Mouse (Mus musculus): ENCODE data around the gene Bcl2l14. TPM values are rescaled to one million over a fixed set of nuclear protein-coding genes. Genes with fewer than 3 reads are reported as not detected.

The Bcl2l14 gene
- not detected for total RNA-seq (2021)
- long read RNA-seq, experiment 1: 0 reads
- long read RNA-seq, experiment 2: 0 reads

DNA sequence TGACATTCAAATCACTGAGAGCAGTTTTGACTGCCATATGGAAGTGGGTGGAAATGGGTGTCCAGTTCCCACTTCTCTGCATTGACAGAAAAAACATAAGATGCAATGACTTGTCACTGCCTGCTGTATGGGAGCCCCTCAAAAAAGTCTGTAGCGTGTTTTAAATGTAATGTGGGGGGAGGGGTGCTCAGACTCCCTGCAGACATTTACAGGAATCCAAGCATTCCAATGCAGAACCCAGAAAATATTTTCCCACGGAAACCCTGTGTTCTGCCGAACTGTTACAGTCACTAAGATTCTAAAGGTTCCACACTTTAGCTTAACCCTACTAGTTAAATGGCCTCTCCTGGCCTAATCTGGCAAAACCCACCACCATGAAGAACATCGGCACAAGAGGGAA lies at the start of gene Bcl2l14:
TSS of gene Bcl2l14 (plus strand) at position 301 of the 400 bp plus-strand sequence.
- no peak for DNase-seq (ENCODE audit: low spot score in 2 of 2)
- no peak for TF ChIP-seq CTCF (conservative IDR thresholded peaks at IDR 0.05)
- H3K4me3 ChIP-seq: no peak within 1 kb of the TSS

DNA sequence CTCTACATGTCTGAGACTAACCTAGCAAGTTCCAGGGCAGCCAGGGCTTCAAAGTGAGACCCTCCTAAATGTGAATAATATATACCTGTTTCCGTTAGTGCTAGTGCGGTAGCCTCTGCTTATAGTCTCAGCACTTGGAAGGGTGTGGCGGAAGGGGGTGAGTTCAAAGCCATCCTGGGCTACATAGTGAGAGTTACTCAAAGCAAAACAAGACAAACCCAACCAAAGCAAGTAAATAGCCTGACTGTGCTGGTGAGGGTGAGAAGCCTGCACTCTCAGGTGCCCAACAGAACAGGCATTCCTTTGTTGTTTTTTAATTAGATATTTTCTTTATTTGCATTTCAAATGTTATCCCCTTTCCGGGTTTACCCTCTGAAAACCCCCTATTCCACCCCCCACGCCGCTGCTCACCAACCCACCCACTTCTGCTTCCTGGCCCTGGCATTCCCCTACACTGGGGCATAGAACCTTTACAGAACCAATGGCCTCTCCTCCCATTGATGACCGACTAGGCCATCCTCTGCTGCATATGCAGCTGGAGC lies 47.5 kb upstream of the Bcl2l14 start:
- Histone ChIP-seq H3K4me3 (no peak overlapping the region), H3K27ac (no peak overlapping the region)
- no peak for DNase-seq (ENCODE audit: low spot score in 2 of 2)
- no peak for TF ChIP-seq CTCF (conservative IDR thresholded peaks at IDR 0.05)

More for the DNA sequence above, at the start of gene Bcl2l14:
- H3K27ac ChIP-seq: no peak within 1 kb of the TSS

DNA sequence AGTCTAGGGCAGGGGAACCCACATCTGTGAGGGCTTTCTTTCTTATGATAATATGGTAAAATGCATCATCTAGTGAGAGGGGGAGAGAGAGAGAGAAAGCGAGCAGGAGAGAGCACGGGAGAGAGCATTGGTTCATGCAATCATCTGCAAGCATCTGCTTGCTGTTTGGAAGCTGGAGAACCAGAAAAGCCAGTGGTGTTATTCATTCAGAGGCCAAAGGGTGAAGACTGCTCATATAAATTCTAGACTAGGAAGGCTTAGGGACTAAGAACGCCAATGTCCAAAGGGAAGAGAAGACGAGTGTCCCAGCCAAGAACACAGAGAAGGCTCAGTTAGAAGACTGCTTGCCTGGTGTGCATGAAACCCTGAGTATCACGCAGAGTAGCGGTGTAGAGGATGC lies 43.2 kb upstream of the Bcl2l14 start:
- DNase-seq (ENCODE audit: low spot score in 2 of 2): no peak
- no peak overlapping the region for H3K4me3 ChIP-seq
- no peak for TF ChIP-seq CTCF (conservative IDR thresholded peaks at IDR 0.05)
- H3K27ac ChIP-seq: no peak overlapping the region

DNA sequence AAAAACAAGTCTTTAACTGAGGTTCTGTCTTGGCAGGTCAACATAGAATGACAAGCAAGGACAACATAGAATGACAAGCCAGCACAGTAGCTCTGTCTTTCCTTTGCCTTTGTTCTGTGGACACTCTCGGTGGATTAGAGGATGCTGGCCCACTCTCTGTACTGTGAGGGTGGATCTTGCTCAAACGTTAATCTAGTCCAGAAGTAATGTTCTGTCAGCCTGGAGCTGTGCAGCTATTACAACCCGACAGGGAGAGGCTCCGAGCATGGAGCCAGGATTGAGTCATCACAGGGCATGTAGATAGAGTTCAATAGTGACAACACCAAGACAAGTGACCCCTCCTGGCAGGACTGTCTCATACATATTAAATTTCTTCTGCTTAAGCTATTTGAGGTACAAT lies 42.4 kb upstream of the Bcl2l14 start:
- no peak for DNase-seq (ENCODE audit: low spot score in 2 of 2)
- no peak for TF ChIP-seq CTCF (conservative IDR thresholded peaks at IDR 0.05)
- H3K4me3 ChIP-seq: no peak overlapping the region
- no peak overlapping the region for H3K27ac ChIP-seq

DNA sequence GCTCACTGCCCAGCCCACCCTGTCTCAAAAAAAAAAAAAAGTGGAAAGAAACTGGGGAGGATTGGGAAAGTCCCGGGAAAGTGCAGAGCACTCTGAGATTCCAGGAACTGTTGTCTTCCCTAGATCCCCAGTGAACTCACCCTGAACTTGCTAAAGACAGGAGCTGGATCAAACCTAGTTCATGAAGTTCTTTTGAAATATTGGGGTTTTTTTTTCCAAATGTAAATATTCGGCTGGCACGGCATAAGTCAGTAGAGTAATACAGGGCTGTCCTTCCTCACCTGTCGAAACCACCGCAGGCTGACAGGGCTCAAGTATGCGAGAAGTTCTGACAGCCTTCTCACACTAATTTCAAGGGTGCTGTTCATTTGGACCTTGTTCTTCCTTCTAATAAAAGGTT lies 38.5 kb upstream of the Bcl2l14 start:
- TF ChIP-seq CTCF (conservative IDR thresholded peaks at IDR 0.05): no peak
- Histone ChIP-seq H3K4me3 (no peak overlapping the region), H3K27ac (no peak overlapping the region)
- no peak for DNase-seq (ENCODE audit: low spot score in 2 of 2)

DNA sequence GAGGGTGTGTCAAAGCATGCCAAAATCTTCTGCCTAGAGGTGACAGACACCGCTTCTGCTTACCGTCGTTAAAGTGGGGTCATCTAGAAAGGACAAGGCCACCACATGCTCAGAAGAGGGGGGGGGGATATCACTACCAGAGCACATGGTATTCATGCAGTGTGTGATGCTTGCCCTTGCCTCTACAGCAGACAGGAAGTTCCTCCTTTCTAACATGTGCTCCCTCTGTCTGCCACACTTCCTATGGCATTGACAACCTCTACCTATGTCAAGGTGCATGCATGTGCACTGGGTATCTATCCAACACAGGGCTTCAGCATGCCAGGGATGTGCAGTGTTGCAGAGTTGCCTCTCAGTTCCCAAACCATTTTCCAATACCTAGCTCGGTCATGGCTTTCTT lies 36.0 kb upstream of the Bcl2l14 start:
- Histone ChIP-seq H3K27ac (no peak overlapping the region), H3K4me3 (no peak overlapping the region)
- no peak for TF ChIP-seq CTCF (conservative IDR thresholded peaks at IDR 0.05)
- DNase-seq (ENCODE audit: low spot score in 2 of 2): no peak

DNA sequence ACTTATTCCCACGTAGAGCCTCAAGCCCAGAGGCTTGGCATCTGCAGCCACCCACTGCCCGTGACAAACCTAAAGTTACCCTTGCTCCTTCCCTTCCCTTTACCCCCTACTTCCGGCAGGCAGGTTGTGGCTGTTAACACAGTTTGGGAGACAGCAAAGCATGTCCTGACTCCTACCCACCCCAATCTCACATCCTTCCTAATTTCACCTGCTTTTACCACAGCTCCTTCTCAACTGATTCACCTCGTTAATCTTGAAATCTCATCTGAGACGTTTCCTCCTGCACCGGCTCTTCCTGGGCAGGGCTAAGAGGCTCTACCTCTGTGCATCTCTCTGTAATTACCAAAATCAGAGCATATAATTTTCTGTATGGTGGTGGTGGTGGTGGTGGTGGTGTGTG lies 31.5 kb upstream of the Bcl2l14 start:
- no peak for TF ChIP-seq CTCF (conservative IDR thresholded peaks at IDR 0.05)
- H3K27ac ChIP-seq: no peak overlapping the region
- no peak overlapping the region for H3K4me3 ChIP-seq
- DNase-seq (ENCODE audit: low spot score in 2 of 2): no peak

DNA sequence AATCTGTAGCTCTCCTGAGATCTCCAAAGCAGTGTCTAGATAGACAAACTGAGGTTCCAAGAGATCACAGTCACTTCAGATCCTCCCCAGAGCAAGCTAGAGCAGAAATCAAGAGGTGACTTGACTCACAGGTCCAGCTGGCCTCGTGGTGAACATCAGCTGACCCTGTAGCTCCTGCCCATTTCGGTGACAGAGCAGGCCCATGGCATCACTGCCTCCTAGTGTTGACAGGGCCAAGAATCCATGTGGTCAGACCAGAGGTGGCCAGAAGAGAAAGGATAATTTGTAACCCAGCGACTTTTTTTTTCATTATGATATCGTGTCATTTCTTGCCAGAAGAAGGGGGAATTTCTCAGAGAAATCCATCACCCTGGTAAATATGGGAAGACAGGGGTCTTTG lies 30.2 kb upstream of the Bcl2l14 start:
- Histone ChIP-seq H3K4me3 (no peak overlapping the region), H3K27ac (no peak overlapping the region)
- TF ChIP-seq CTCF (conservative IDR thresholded peaks at IDR 0.05): peak; percentile 28

DNA sequence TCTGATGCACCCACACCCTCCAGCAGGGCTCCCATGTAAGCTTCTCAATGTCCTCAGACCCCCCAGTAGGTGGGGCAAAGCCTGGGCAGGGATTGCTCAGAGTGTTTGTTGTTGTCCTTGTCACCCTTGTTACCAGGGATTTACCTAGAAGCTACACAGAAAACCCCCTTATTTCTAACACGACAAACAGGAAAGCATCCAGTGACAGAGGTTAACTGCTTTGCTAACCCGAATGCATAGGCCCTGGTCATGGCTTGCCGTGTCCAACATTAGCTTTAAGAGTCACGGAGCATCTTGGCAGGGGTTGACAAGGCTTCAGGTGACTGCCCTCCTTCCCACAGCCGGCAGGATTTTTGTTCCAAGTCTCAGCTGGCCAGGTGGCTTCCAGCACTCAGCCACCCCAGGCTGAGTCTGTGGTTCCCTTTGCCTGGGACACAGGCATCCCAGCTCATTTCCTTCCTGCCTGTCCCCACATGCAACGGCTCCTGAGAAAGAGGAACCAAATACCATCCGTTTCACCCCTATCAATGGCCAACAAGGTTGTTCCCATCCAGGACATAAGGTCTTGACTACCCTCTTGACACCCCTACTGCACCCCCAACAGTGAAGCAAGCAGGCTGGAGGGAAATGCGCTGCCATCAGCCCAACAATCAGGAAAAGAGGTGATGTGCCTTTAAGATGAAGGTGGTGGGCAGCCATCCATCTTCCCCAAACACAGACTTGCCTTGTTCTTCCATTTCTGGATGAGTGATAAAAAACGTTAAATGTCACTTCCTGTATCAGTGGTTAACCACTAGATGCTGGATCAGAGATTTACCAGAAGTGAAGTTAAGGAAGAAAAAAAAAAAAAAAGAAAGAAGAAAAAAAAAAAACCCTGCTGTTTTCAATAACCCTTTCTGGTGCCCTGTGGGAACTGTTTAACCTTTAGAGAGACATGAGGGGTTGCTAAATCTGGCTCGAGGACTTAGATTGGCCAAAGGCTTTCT lies 29.5 kb upstream of the Bcl2l14 start:
- no peak for TF ChIP-seq CTCF (conservative IDR thresholded peaks at IDR 0.05)
- DNase-seq (ENCODE audit: low spot score in 2 of 2): no peak
- Histone ChIP-seq H3K27ac (no peak overlapping the region), H3K4me3 (no peak overlapping the region)

More for the DNA sequence above, 30.2 kb upstream of the Bcl2l14 start:
- DNase-seq (ENCODE audit: low spot score in 2 of 2): no peak

DNA sequence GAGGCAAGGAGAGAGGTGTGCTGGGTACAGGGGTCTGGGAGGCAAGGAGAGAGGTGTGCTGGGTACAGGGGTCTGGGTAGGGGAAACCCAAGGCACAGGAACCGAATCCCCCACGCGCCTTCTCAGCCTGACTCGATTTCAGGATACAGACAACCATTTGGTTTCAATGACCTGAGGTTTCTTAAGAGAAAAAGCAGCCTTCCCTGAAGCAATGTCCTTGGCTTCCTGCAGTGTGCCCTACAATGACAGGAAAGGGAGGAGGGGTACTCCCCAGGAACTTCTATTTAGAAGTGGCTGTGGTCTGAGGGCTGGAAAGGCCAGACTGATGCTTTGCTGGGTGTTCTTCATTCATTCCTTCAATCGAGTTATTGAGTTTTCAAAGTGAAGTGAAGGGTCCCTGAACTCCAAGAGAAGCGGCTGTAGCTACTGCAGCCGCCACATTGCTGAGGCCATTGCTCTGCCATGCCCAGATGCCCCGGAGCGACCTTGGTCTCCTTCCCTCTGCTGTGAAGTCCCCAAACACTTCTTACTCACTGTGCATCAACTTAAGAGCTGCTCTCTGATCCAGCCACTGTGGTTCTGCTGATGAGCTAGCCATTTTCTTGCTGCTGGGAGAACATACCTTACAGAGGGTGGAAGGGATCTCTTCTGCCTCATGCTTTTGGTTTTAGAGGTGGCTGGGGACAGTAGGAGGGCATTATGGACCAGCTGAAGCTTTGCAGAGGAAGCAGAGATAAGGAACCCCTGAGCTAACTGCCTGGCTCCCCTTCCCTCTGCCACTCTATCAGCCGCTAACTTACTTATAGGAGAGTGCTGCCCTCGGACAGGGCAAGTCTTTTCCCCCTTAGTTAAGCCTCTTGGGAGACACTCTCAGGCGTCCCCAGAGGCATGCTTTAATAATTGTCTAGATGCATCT lies 28.5 kb upstream of the Bcl2l14 start:
- DNase-seq (ENCODE audit: low spot score in 2 of 2): no peak
- no peak overlapping the region for H3K4me3 ChIP-seq
- no peak overlapping the region for H3K27ac ChIP-seq
- TF ChIP-seq CTCF (conservative IDR thresholded peaks at IDR 0.05): no peak

DNA sequence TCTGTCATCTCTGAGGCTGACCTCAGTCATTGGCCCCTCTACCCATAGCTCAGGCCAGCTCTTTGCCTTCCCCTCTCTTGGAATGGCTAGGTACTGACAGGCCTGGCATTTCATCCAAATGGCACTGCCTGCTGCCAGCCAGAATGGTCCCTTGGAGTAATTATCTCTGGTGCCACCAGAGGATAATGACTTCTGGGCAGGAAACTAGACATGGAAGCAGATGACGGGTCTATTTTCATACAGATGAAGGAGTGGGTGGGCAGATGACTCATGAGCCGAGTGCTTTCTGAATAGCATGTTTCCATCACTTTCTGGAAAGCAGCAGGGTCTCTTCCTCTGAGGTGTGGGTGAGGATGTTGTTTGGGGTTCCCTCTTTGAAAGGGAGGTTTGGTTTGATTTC lies 23.2 kb upstream of the Bcl2l14 start:
- peak; percentile 16; the same call in 1 of the 2 replicates for TF ChIP-seq CTCF (conservative IDR thresholded peaks at IDR 0.05)
- Histone ChIP-seq H3K27ac (no peak overlapping the region), H3K4me3 (no peak overlapping the region)
- peak; percentile 57 to 75 for DNase-seq (ENCODE audit: low spot score in 2 of 2)

DNA sequence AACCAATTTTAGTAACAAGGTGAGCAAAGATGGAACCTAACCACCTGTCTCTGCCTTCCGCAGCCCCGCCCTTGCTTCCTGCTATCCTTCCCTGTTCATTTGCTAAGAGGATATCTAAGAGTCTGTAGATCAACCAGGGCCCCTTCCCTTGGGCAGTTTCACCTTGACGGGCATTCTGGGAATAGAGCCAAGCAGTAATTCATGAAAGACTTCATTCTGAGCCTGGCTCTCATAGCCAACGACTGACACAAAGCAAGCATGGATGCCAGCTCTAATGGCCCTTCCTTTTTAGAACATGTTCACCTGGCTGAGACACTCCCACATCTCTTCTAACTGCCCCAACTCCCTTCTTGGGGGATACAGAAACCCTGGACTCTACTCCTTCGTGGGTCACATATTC lies 18.9 kb upstream of the Bcl2l14 start:
- DNase-seq (ENCODE audit: low spot score in 2 of 2): no peak
- Histone ChIP-seq H3K4me3 (no peak overlapping the region), H3K27ac (no peak overlapping the region)
- no peak for TF ChIP-seq CTCF (conservative IDR thresholded peaks at IDR 0.05)

DNA sequence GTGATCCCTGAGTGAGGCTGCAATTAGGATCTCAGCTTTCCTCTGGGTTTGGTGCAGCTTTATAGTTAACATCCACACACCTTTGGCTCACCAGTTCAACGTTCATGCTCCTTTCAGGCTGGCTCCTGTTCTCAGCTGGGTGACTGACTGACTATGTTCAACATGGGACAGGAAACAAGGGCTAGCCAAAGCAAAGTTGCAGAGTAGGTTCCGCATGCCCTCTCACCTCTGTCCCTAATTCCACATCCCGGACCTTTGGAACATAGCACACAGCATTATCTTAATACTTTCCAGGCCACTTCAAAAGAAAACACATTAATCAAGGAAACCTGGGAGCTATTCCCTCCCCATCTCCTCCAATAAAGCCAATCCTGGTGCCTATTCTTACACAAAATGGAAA lies 18.3 kb upstream of the Bcl2l14 start:
- no peak for DNase-seq (ENCODE audit: low spot score in 2 of 2)
- Histone ChIP-seq H3K4me3 (no peak overlapping the region), H3K27ac (no peak overlapping the region)
- no peak for TF ChIP-seq CTCF (conservative IDR thresholded peaks at IDR 0.05)
